1 mouse cellular context compared by ENCODE assay signal in the genomic region with DNA sequence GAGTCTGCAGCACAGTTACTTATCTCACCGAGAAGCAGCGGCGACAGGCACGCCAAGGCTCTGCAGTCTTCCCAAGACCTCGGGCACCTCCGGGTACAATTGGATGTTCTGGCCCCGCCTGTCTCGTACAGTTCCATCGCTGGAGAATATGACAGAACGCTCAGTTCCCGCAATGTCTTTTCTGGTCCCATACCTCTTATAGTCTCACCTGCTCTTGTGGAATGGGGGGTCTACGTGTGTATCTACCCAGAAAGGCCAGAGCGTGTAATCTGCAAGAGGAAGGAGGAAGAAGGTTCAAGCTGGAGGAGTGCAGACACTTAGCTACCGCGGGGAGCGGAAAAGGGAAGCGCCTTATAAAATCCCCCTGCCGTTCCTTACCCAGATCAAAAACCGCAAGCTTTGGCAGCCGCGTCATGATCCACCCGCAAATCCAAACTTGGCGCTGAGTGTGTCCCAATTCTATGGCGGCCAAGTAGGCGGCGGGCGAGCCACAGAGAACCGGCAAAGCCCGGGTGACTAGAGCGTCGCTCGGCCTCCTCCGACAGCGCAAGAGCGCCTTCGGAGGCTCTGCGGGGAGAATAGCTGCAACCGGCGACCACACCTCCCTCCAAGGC.
TF ChIP-seq lines count a peak whose summit lies in the region.

Gene Mdp1, minus strand, starts transcription at position 549 of the 614 bp plus-strand sequence.

TF ChIP-seq in MEL, 35 proteins besides CTCF, POLR2A, EP300 and RAD21 (continued from another document):
- TF ChIP-seq ETS1 (IDR thresholded peaks at IDR 0.05; ENCODE audit: low read depth, low read length): no peak; the same call in none of the 2 replicates
- TF ChIP-seq ZMIZ1 (IDR thresholded peaks at IDR 0.05; ENCODE audit: low read depth, low read length): peak; percentile 40; the same call in 1 of the 2 replicates
- no peak for TF ChIP-seq ELF1 (IDR thresholded peaks at IDR 0.05; ENCODE audit: low read depth, low read length)
- TF ChIP-seq RCOR1 (IDR thresholded peaks at IDR 0.05; ENCODE audit: low read depth, low read length): peak; percentile 39
- no peak for TF ChIP-seq USF2 (IDR thresholded peaks at IDR 0.05; ENCODE audit: borderline replicate concordance in 1 of 2, insufficient read depth in 1 of 2, low read depth in 1 of 2, low read length in 2 of 2)
- no peak for TF ChIP-seq MAZ (IDR thresholded peaks at IDR 0.05; ENCODE audit: low read depth, low read length)
- no peak; the same call in 1 of the 2 replicates for TF ChIP-seq GABPA (IDR thresholded peaks at IDR 0.05; ENCODE audit: low read depth, low read length)
- TF ChIP-seq POLR2AphosphoS5 (IDR thresholded peaks at IDR 0.05; ENCODE audit: borderline replicate concordance, low read depth, low read length): no peak
- TF ChIP-seq CHD2 (IDR thresholded peaks at IDR 0.05; ENCODE audit: low read length): no peak
- TF ChIP-seq MXI1 (IDR thresholded peaks at IDR 0.05; ENCODE audit: low read depth, low read length): peak; percentile 72
- no peak for TF ChIP-seq BHLHE40 (IDR thresholded peaks at IDR 0.05; ENCODE audit: borderline replicate concordance, low read depth, low read length)
- no peak for TF ChIP-seq JUND (IDR thresholded peaks at IDR 0.05; ENCODE audit: low read depth, low read length)
- no peak for TF ChIP-seq ZNF384 (IDR thresholded peaks at IDR 0.05; ENCODE audit: low read depth, low read length)
TF ChIP-seq in MEL: peak in this region for 11.
